Mouse (Mus musculus) ES-E14 (cell line): ENCODE results near the gene Tor3a.

Experiments
- CHD2 ChIP-seq: IDR thresholded peaks from 2 replicates; pipeline ENCODE4 v1.6.1; 2014; ENCODE audit warnings: mild to moderate bottlenecking, low read depth, low read length, inconsistent platforms
- HCFC1 ChIP-seq: IDR thresholded peaks from 2 replicates; pipeline ENCODE4 v1.6.1; 2012; ENCODE audit warnings: low read length, inconsistent platforms, borderline replicate concordance; ENCODE audit not compliant: insufficient read depth
- MAFK ChIP-seq: IDR thresholded peaks from 2 replicates; pipeline ENCODE4 v1.6.1; 2014; ENCODE audit warnings: mild to moderate bottlenecking, low read depth, low read length, inconsistent platforms; ENCODE audit not compliant: insufficient read depth
- ZC3H11A ChIP-seq: IDR thresholded peaks from 2 replicates; pipeline ENCODE4 v1.6.1; 2012; ENCODE audit warnings: low read depth, mild to moderate bottlenecking, inconsistent platforms, low read length, borderline replicate concordance
- ZNF384 ChIP-seq: IDR thresholded peaks from 2 replicates; pipeline ENCODE4 v1.6.1; 2012; ENCODE audit warnings: low read depth, low read length, inconsistent platforms

DNA sequence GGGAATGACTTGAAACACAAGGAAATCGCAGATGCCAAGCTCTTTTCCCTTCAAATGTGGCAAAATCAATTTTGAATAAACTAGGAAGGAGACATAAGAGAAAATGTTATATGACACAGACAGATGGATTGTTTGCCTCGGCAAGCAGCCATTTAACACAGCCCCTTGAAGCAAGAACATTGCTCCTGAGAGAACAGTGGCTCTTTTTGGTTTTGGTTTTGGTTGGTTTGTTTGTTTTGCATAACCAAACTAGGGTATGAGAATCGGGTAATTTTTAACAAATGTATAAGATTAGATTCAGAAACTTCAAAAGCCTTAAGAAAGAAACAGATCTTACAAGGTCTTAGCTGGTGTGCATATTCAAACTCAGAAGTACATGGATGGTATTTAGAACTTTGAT lies 53.2 kb downstream of the Tor3a start:
- no peak for TF ChIP-seq HCFC1
- TF ChIP-seq CHD2: no peak
- no peak for TF ChIP-seq ZNF384
- no peak for TF ChIP-seq ZC3H11A
- TF ChIP-seq MAFK: no peak
